Comparison of ENCODE assay signal across 12 mouse cellular contexts in genomic region chr10:84523682-84524081, GRCm38 (mm10). TPM values are rescaled to one million over a fixed set of nuclear protein-coding genes. Genes with fewer than 3 reads are reported as not detected.
DNase-seq lines count a peak whose midpoint lies in the region; ATAC-seq and TF ChIP-seq lines count a peak whose summit lies in the region.
"Had no signal": no experiment of that assay in that cellular context is flagged by ENCODE, and none has a peak within 500 bp of the region (broad histone marks: within the 10 kb centered on the region; RNA-seq: fewer than 3 reads in every experiment).

No protein-coding gene starts in this region.

- ATAC-seq in liver, postnatal 0 days = no peak
- no peak for ATAC-seq in CD4-positive, CD25-positive, alpha-beta regulatory T cell, adult 4 months

- intact Hi-C loops in left cerebral cortex, postnatal 14 days (cut with DNase I) = no loop called here

- H3K27me3 ChIP-seq in liver, postnatal 0 days (ENCODE audit: insufficient read depth, low read length) = no peaks in the 10 kb centered on the region
- no peaks in the 10 kb centered on the region for H3K27me3 ChIP-seq in E14TG2a.4 (ENCODE audit: insufficient read depth, low read length)

- no peak for TF ChIP-seq POLR2A in bone marrow, adult 2 months (IDR thresholded peaks at IDR 0.05; ENCODE audit: borderline replicate concordance, control insufficient read depth, low read depth, low read length)

- H3K4me2 ChIP-seq in liver, postnatal 0 days (ENCODE audit: low read depth, low read length) = no peak overlapping the region

- H3K9ac ChIP-seq in liver, postnatal 0 days (replicated peaks) = no peak overlapping the region

- H3K36me3 ChIP-seq in liver, postnatal 0 days (replicated peaks; ENCODE audit: insufficient read depth, low read length) = peaks cover 15% of the 10 kb centered on the region; the same call in 1 of the 2 replicates
- peaks cover 27% of the 10 kb centered on the region for H3K36me3 ChIP-seq in E14TG2a.4 (ENCODE audit: insufficient read depth, low read length)

- H3K27ac ChIP-seq in liver, postnatal 0 days (ENCODE audit: low read depth) = no peak overlapping the region
- no peak overlapping the region for H3K27ac ChIP-seq in bone marrow, adult 2 months (ENCODE audit: control insufficient read depth, insufficient read depth, low read depth, low read length, poor library complexity)
- H3K27ac ChIP-seq: limb, embryonic 10.5 days had no signal

- WGBS in liver, postnatal 0 days (ENCODE audit: insufficient replicate concordance) = 60% methylated on average over 10 of the region's 10 CpGs
- WGBS in bone marrow, adult 2 months = 66% methylated on average over 10 of the region's 10 CpGs

- peak; percentile 56 for TF ChIP-seq CTCF in liver, postnatal 0 days (IDR thresholded peaks at IDR 0.05; ENCODE audit: low read depth)
- TF ChIP-seq CTCF in E14TG2a.4 (conservative IDR thresholded peaks at IDR 0.05; ENCODE audit: low read length) = peak; percentile 79
- TF ChIP-seq CTCF in bone marrow, adult 2 months (IDR thresholded peaks at IDR 0.05; ENCODE audit: control insufficient read depth, insufficient read depth, low read length) = peak; percentile 31; the same call in 1 of the 2 replicates

- no peak for TF ChIP-seq EP300 in liver, postnatal 0 days (IDR thresholded peaks at IDR 0.05; ENCODE audit: low read depth)

- no peaks in the 10 kb centered on the region for H3K9me3 ChIP-seq in liver, postnatal 0 days (ENCODE audit: low read length)
- no peaks in the 10 kb centered on the region for H3K9me3 ChIP-seq in E14TG2a.4 (ENCODE audit: low read length)
- H3K9me3 ChIP-seq: limb, embryonic 10.5 days had no signal

- DNase-seq in gastrocnemius, postnatal 10 days = peak; percentile 31
- no peak for DNase-seq in gastrocnemius, adult 8-10 months (ENCODE audit: low spot score in 2 of 2)
- no peak for DNase-seq in liver, postnatal 0 days
- no peak for DNase-seq in liver
- no peak for DNase-seq in left cerebral cortex, postnatal 14 days (ENCODE audit: low spot score in 2 of 2)
- DNase-seq: heart, postnatal 36 days; kidney, postnatal 14 days had no signal

- H3K4me1 ChIP-seq in liver, postnatal 0 days (ENCODE audit: insufficient read depth) = no peaks in the 10 kb centered on the region
- peaks cover 77% of the 10 kb centered on the region for H3K4me1 ChIP-seq in E14TG2a.4 (replicated peaks; ENCODE audit: low read depth, low read length)
- no peaks in the 10 kb centered on the region; the same call in 1 of the 2 replicates for H3K4me1 ChIP-seq in bone marrow, adult 2 months (ENCODE audit: control insufficient read depth, insufficient read depth, low read length)
- H3K4me1 ChIP-seq: limb, embryonic 10.5 days had no signal

- H3K4me3 ChIP-seq in liver, postnatal 0 days (ENCODE audit: low read depth, low read length) = no peak overlapping the region
- H3K4me3 ChIP-seq in E14TG2a.4 (replicated peaks; ENCODE audit: low read length) = peak overlapping the region; percentile 39
- no peak overlapping the region for H3K4me3 ChIP-seq in bone marrow, adult 2 months (replicated peaks; ENCODE audit: control insufficient read depth, low read depth, low read length)
- H3K4me3 ChIP-seq: limb, embryonic 10.5 days; myocyte had no signal

RNA-seq across cellular contexts. Expression of gene Ckap4, which starts 10.2 kb away (rescaled TPM):
- total RNA-seq in gastrocnemius, postnatal 10 days (2021) = 10 to 100 TPM; 68.6 to 92.0 TPM
- total RNA-seq in gastrocnemius, adult 8-10 months (2022) = 1 to 10 TPM; 5.3 to 7.8 (median 5.7) TPM
- polyA plus RNA-seq in liver, postnatal 0 days (2015; fragmentation: Nextera tagmentation; extraction: Ambion mirVana) = 10.3 and 10.6 TPM in 2 replicates
- 12.5 and 27.6 TPM in 2 replicates for polyA plus RNA-seq in bone marrow, adult 2 months (2011; ENCODE audit: insufficient read depth, insufficient read length, low replicate concordance, missing spikeins)
- total RNA-seq in left cerebral cortex, postnatal 14 days (2021) = 10 to 100 TPM; 32.3 to 34.6 TPM
- polyA plus RNA-seq in CD4-positive, CD25-positive, alpha-beta regulatory T cell, adult 4 months (2017; shearing (Covaris generic)) = under 1 TPM; 0.20 to 0.23 TPM

RNA-seq across cellular contexts. Expression of gene Tcp11l2, which starts 52.7 kb away (rescaled TPM):
- 10 to 100 TPM; 68.6 to 88.2 TPM for total RNA-seq in gastrocnemius, postnatal 10 days (2021)
- 10 to 100 TPM; 31.0 to 44.5 (median 39.1) TPM for total RNA-seq in gastrocnemius, adult 8-10 months (2022)
- polyA plus RNA-seq in liver, postnatal 0 days (2015; fragmentation: Nextera tagmentation; extraction: Ambion mirVana) = 29.8 and 36.8 TPM in 2 replicates
- polyA plus RNA-seq in bone marrow, adult 2 months (2011; ENCODE audit: insufficient read depth, insufficient read length, low replicate concordance, missing spikeins) = 35.7 and 37.2 TPM in 2 replicates
- total RNA-seq in left cerebral cortex, postnatal 14 days (2021) = 10 to 100 TPM; 20.5 to 24.0 TPM
- polyA plus RNA-seq in CD4-positive, CD25-positive, alpha-beta regulatory T cell, adult 4 months (2017; shearing (Covaris generic)) = 100 to 1,000 TPM; 235 to 261 TPM
